Mouse (Mus musculus): Measurements from ENCODE around the gene Fxn. TPM values are rescaled to one million over a fixed set of nuclear protein-coding genes. Genes with fewer than 3 reads are reported as not detected.

Fxn gene
- total and polyA plus RNA-seq, 3 experiments, result 23.8 to 116 (median 54.0) TPM

GRCm38 (mm10) chr19:24321211-24321899 is 41.0 kb upstream of the Fxn start:
- peaks cover 78% of the 10 kb centered on the region for H3K36me3 ChIP-seq (replicated peaks)
- H3K4me1 ChIP-seq (ENCODE audit: insufficient read depth, low read depth, low read length), result no peaks in the 10 kb centered on the region
- no peaks in the 10 kb centered on the region for H3K27me3 ChIP-seq (ENCODE audit: insufficient read depth, low read length)
- DNase-seq (ENCODE audit: low spot score) (no peak), ATAC-seq (ENCODE audit: extremely low read depth, insufficient number of reproducible peaks, low FRiP score, poor library complexity, severe bottlenecking) (no peak)
- no peaks in the 10 kb centered on the region for H3K9me3 ChIP-seq (replicated peaks)
- TF ChIP-seq TAL1 (conservative IDR thresholded peaks at IDR 0.05; ENCODE audit: low read depth, low read length) (no peak), GATA1 (IDR thresholded peaks at IDR 0.05; ENCODE audit: borderline replicate concordance, low read length) (no peak), GATA2 (IDR thresholded peaks at IDR 0.05; ENCODE audit: borderline replicate concordance, low read depth, low read length) (no peak), CTCF (IDR thresholded peaks at IDR 0.05; ENCODE audit: low read depth, low read length) (no peak), POLR2AphosphoS5 (IDR thresholded peaks at IDR 0.05; ENCODE audit: insufficient replicate concordance, low read depth, low read length) (no peak)
- H3K4me3 ChIP-seq (ENCODE audit: low read depth, low read length), result no peak overlapping the region

- H3K36me3 ChIP-seq (replicated peaks), result peaks cover 69% of the 10 kb centered on the region
- ATAC-seq (ENCODE audit: extremely low read depth, insufficient number of reproducible peaks, low FRiP score, poor library complexity, severe bottlenecking) (no peak), DNase-seq (ENCODE audit: low spot score) (no peak)
- peaks cover 6% of the 10 kb centered on the region for H3K4me1 ChIP-seq (ENCODE audit: insufficient read depth, low read depth, low read length)
- no peaks in the 10 kb centered on the region for H3K9me3 ChIP-seq (replicated peaks)
- H3K27me3 ChIP-seq (ENCODE audit: insufficient read depth, low read length), result no peaks in the 10 kb centered on the region
- TF ChIP-seq POLR2AphosphoS5 (IDR thresholded peaks at IDR 0.05; ENCODE audit: insufficient replicate concordance, low read depth, low read length) (no peak), GATA1 (IDR thresholded peaks at IDR 0.05; ENCODE audit: borderline replicate concordance, low read length) (no peak)
- no peak overlapping the region for H3K4me3 ChIP-seq (ENCODE audit: low read depth, low read length)
Measured at GRCm38 (mm10) chr19:24318172-24318571, 37.8 kb upstream of the Fxn start.

- no peak for ATAC-seq (ENCODE audit: extremely low read depth, insufficient number of reproducible peaks, low FRiP score, poor library complexity, severe bottlenecking)
- DNase-seq (ENCODE audit: low spot score), result no peak
- Histone ChIP-seq H3K9me3 (replicated peaks) (no peaks in the 10 kb centered on the region), H3K36me3 (replicated peaks) (peaks cover 70% of the 10 kb centered on the region), H3K4me3 (ENCODE audit: low read depth, low read length) (no peak overlapping the region), H3K4me1 (ENCODE audit: insufficient read depth, low read depth, low read length) (peaks cover 10% of the 10 kb centered on the region), H3K27me3 (ENCODE audit: insufficient read depth, low read length) (no peaks in the 10 kb centered on the region)
- no peak for TF ChIP-seq GATA2 (IDR thresholded peaks at IDR 0.05; ENCODE audit: borderline replicate concordance, low read depth, low read length)
- TF ChIP-seq CTCF (IDR thresholded peaks at IDR 0.05; ENCODE audit: low read depth, low read length), result no peak
- TF ChIP-seq TAL1 (conservative IDR thresholded peaks at IDR 0.05; ENCODE audit: low read depth, low read length), result no peak
- no peak for TF ChIP-seq GATA1 (IDR thresholded peaks at IDR 0.05; ENCODE audit: borderline replicate concordance, low read length)
- no peak for TF ChIP-seq POLR2AphosphoS5 (IDR thresholded peaks at IDR 0.05; ENCODE audit: insufficient replicate concordance, low read depth, low read length)
Measured at GRCm38 (mm10) chr19:24317731-24318130, 37.3 kb upstream of the Fxn start.

GRCm38 (mm10) chr19:24317038-24317591 is 36.7 kb upstream of the Fxn start:
- H3K4me1 ChIP-seq (ENCODE audit: insufficient read depth, low read depth, low read length), result peaks cover 10% of the 10 kb centered on the region
- no peak overlapping the region for H3K4me3 ChIP-seq (ENCODE audit: low read depth, low read length)
- H3K9me3 ChIP-seq (replicated peaks), result no peaks in the 10 kb centered on the region
- no peak for ATAC-seq (ENCODE audit: extremely low read depth, insufficient number of reproducible peaks, low FRiP score, poor library complexity, severe bottlenecking)
- peaks cover 70% of the 10 kb centered on the region for H3K36me3 ChIP-seq (replicated peaks)
- TF ChIP-seq CTCF (IDR thresholded peaks at IDR 0.05; ENCODE audit: low read depth, low read length) (no peak), GATA1 (IDR thresholded peaks at IDR 0.05; ENCODE audit: borderline replicate concordance, low read length) (no peak), POLR2AphosphoS5 (IDR thresholded peaks at IDR 0.05; ENCODE audit: insufficient replicate concordance, low read depth, low read length) (no peak), TAL1 (conservative IDR thresholded peaks at IDR 0.05; ENCODE audit: low read depth, low read length) (no peak), GATA2 (IDR thresholded peaks at IDR 0.05; ENCODE audit: borderline replicate concordance, low read depth, low read length) (no peak)
- no peaks in the 10 kb centered on the region for H3K27me3 ChIP-seq (ENCODE audit: insufficient read depth, low read length)
- no peak for DNase-seq (ENCODE audit: low spot score)

- H3K4me3 ChIP-seq (ENCODE audit: low read depth, low read length), result no peak overlapping the region
- no peaks in the 10 kb centered on the region for H3K9me3 ChIP-seq (replicated peaks)
- H3K36me3 ChIP-seq (replicated peaks), result peaks cover 69% of the 10 kb centered on the region
- ATAC-seq (ENCODE audit: extremely low read depth, insufficient number of reproducible peaks, low FRiP score, poor library complexity, severe bottlenecking) (no peak), DNase-seq (ENCODE audit: low spot score) (no peak)
- TF ChIP-seq POLR2AphosphoS5 (IDR thresholded peaks at IDR 0.05; ENCODE audit: insufficient replicate concordance, low read depth, low read length) (no peak), GATA2 (IDR thresholded peaks at IDR 0.05; ENCODE audit: borderline replicate concordance, low read depth, low read length) (no peak), GATA1 (IDR thresholded peaks at IDR 0.05; ENCODE audit: borderline replicate concordance, low read length) (no peak), TAL1 (conservative IDR thresholded peaks at IDR 0.05; ENCODE audit: low read depth, low read length) (no peak), CTCF (IDR thresholded peaks at IDR 0.05; ENCODE audit: low read depth, low read length) (no peak)
- H3K27me3 ChIP-seq (ENCODE audit: insufficient read depth, low read length), result no peaks in the 10 kb centered on the region
- H3K4me1 ChIP-seq (ENCODE audit: insufficient read depth, low read depth, low read length), result peaks cover 10% of the 10 kb centered on the region
Measured at GRCm38 (mm10) chr19:24316060-24316725, 35.8 kb upstream of the Fxn start.

GRCm38 (mm10) chr19:24315234-24315633 is 34.8 kb upstream of the Fxn start:
- no peaks in the 10 kb centered on the region for H3K27me3 ChIP-seq (ENCODE audit: insufficient read depth, low read length)
- DNase-seq (ENCODE audit: low spot score), result no peak
- H3K9me3 ChIP-seq (replicated peaks), result no peaks in the 10 kb centered on the region
- TF ChIP-seq CTCF (IDR thresholded peaks at IDR 0.05; ENCODE audit: low read depth, low read length), result no peak
- peaks cover 63% of the 10 kb centered on the region for H3K36me3 ChIP-seq (replicated peaks)
- H3K4me1 ChIP-seq (ENCODE audit: insufficient read depth, low read depth, low read length), result peaks cover 10% of the 10 kb centered on the region
- no peak overlapping the region for H3K4me3 ChIP-seq (ENCODE audit: low read depth, low read length)
- ATAC-seq (ENCODE audit: extremely low read depth, insufficient number of reproducible peaks, low FRiP score, poor library complexity, severe bottlenecking), result no peak

Data from G1E (cell line).